Mouse (Mus musculus) stomach, embryonic 16.5 days (tissue): ENCODE results near the gene Fignl2. TPM values are rescaled to one million over a fixed set of nuclear protein-coding genes. Genes with fewer than 3 reads are reported as not detected.

ENCODE experiments used
- ATAC-seq: fragments of 200-750 bp; cut with Nextera tagmentation; 2 replicates; pipeline ENCODE4 v1.8.0; 2017; ENCODE audit warnings: moderate number of reproducible peaks, moderate TSS enrichment; ENCODE audit not compliant: insufficient read depth, low FRiP score
- H3K27ac ChIP-seq: fragments of 300-500 bp; sonication (generic); 2 replicates; pipeline ENCODE4 v1.5.1; 2014; ENCODE audit warnings: low read length
- H3K27me3 ChIP-seq: fragments of 300-500 bp; sonication (generic); 2 replicates; pipeline ENCODE4 v1.6.1; 2014; ENCODE audit warnings: low read length, control low read depth, mixed read lengths; ENCODE audit not compliant: control insufficient read depth, insufficient read depth
- H3K36me3 ChIP-seq: fragments of 300-500 bp; sonication (generic); 2 replicates; pipeline ENCODE4 v1.6.1; 2014; ENCODE audit warnings: low read length; ENCODE audit not compliant: control insufficient read depth, insufficient read depth
- H3K4me1 ChIP-seq: fragments of 300-500 bp; sonication (generic); 2 replicates; pipeline ENCODE4 v1.6.1; 2014; ENCODE audit warnings: low read length, control low read depth, mixed read lengths; ENCODE audit not compliant: control insufficient read depth, insufficient read depth
- H3K4me2 ChIP-seq: fragments of 300-500 bp; sonication (generic); 2 replicates; pipeline ENCODE4 v1.6.1; 2014; ENCODE audit warnings: low read depth, low read length, mixed read lengths
- H3K4me3 ChIP-seq: fragments of 300-500 bp; sonication (generic); replicated peaks from 2 replicates; pipeline ENCODE4 v1.5.1; 2014; ENCODE audit warnings: mild to moderate bottlenecking, low read length
- H3K9ac ChIP-seq: fragments of 300-500 bp; sonication (generic); 2 replicates; pipeline ENCODE4 v1.6.1; 2014; ENCODE audit warnings: low read length
- H3K9me3 ChIP-seq: fragments of 300-500 bp; sonication (generic); replicated peaks from 2 replicates; pipeline ENCODE4 v1.6.1; 2016; ENCODE audit warnings: low read length, control low read depth; ENCODE audit not compliant: control insufficient read depth
- WGBS: fragments of 180-500 bp; shearing (Covaris S2); extraction: QIAGEN DNeasy Blood & Tissue Kit; methylation state at CpG from one replicate; pipeline ENCODE4 v1.1.7; 2014; 5-methylcytosine and 5-hydroxymethylcytosine counted together
- polyA plus RNA-seq: library from polyadenylated mRNA; unstranded; fragments of >200 nt; fragmentation: Nextera tagmentation; extraction: Ambion mirVana; gene quantifications from 2 replicates; pipeline ENCODE4 v1.2.1, GENCODE M21; 2015

Fignl2 gene
- 0.05 and 0.10 TPM in 2 replicates for polyA plus RNA-seq

- Histone ChIP-seq H3K36me3 (no peaks in the 10 kb centered on the region), H3K4me3 (peak within 1 kb of the TSS; percentile 74), H3K4me1 (peaks cover 38% of the 10 kb centered on the region), H3K27me3 (no peaks in the 10 kb centered on the region), H3K27ac (peak within 1 kb of the TSS; percentile 88), H3K9me3 (no peaks in the 10 kb centered on the region), H3K4me2 (peak within 1 kb of the TSS; percentile 89), H3K9ac (peak within 1 kb of the TSS; percentile 96)
- WGBS = under 1% methylated on average over 76 of the region's 96 CpGs
- ATAC-seq = peak; percentile 55
Observed at GRCm38 (mm10) chr15:101077813-101078730, at the start of gene Fignl2. Gene Fignl2, minus strand, starts transcription at chr15:101078567.

GRCm38 (mm10) chr15:101126876-101127544 lies 48.6 kb upstream of the Fignl2 start:
- 63% methylated on average over 12 of the region's 12 CpGs for WGBS
- H3K4me1 ChIP-seq = peaks cover 45% of the 10 kb centered on the region
- H3K27ac ChIP-seq = peak overlapping the region; percentile 86
- H3K36me3 ChIP-seq = no peaks in the 10 kb centered on the region
- no peaks in the 10 kb centered on the region for H3K9me3 ChIP-seq
- no peak overlapping the region for H3K9ac ChIP-seq
- H3K27me3 ChIP-seq = 0 out of 2 replicates have a peak, but pooled peaks cover 3% of the 10 kb centered on the region
- H3K4me3 ChIP-seq = no peak overlapping the region
- H3K4me2 ChIP-seq = no peak overlapping the region
- ATAC-seq = peak; percentile 79

- Histone ChIP-seq H3K4me3 (no peak overlapping the region), H3K36me3 (no peaks in the 10 kb centered on the region), H3K27ac (peak overlapping the region; percentile 86), H3K4me1 (peaks cover 33% of the 10 kb centered on the region), H3K4me2 (no peak overlapping the region), H3K9ac (no peak overlapping the region), H3K27me3 (0 out of 2 replicates have a peak, but pooled peaks cover 3% of the 10 kb centered on the region), H3K9me3 (no peaks in the 10 kb centered on the region)
- no peak for ATAC-seq
- WGBS = 74% methylated on average over 6 of the region's 6 CpGs
Observed at GRCm38 (mm10) chr15:101125561-101125960, 47.2 kb upstream of the Fignl2 start.

GRCm38 (mm10) chr15:101123202-101123601 lies 44.8 kb upstream of the Fignl2 start:
- Histone ChIP-seq H3K27me3 (no peaks in the 10 kb centered on the region), H3K9me3 (no peaks in the 10 kb centered on the region), H3K9ac (no peak overlapping the region), H3K36me3 (no peaks in the 10 kb centered on the region), H3K4me1 (peaks cover 28% of the 10 kb centered on the region), H3K4me2 (no peak overlapping the region), H3K4me3 (no peak overlapping the region), H3K27ac (peak overlapping the region; percentile 41; the same call in 1 of the 2 replicates)
- WGBS = 49% methylated on average over 4 of the region's 4 CpGs
- ATAC-seq = no peak

- no peak overlapping the region for H3K27ac ChIP-seq
- 34% methylated on average over 2 of the region's 2 CpGs for WGBS
Observed at GRCm38 (mm10) chr15:101122290-101122589, 43.9 kb upstream of the Fignl2 start.

GRCm38 (mm10) chr15:101121411-101122289 lies 43.3 kb upstream of the Fignl2 start:
- Histone ChIP-seq H3K9me3 (no peaks in the 10 kb centered on the region), H3K36me3 (no peaks in the 10 kb centered on the region), H3K4me3 (no peak overlapping the region), H3K4me2 (no peak overlapping the region), H3K27me3 (no peaks in the 10 kb centered on the region), H3K27ac (no peak overlapping the region), H3K9ac (no peak overlapping the region), H3K4me1 (peaks cover 14% of the 10 kb centered on the region)
- WGBS = 70% methylated on average over 9 of the region's 9 CpGs
- no peak for ATAC-seq

More at GRCm38 (mm10) chr15:101122290-101122589, 43.9 kb upstream of the Fignl2 start:
- H3K9me3 ChIP-seq = no peaks in the 10 kb centered on the region
- H3K4me2 ChIP-seq = no peak overlapping the region
- no peak for ATAC-seq
- no peak overlapping the region for H3K4me3 ChIP-seq
- peaks cover 19% of the 10 kb centered on the region for H3K4me1 ChIP-seq
- H3K9ac ChIP-seq = no peak overlapping the region
- no peaks in the 10 kb centered on the region for H3K27me3 ChIP-seq
- H3K36me3 ChIP-seq = no peaks in the 10 kb centered on the region

- Histone ChIP-seq H3K27ac (no peak overlapping the region), H3K4me2 (no peak overlapping the region), H3K27me3 (no peaks in the 10 kb centered on the region), H3K36me3 (no peaks in the 10 kb centered on the region), H3K9me3 (no peaks in the 10 kb centered on the region), H3K4me1 (peaks cover 10% of the 10 kb centered on the region), H3K4me3 (no peak overlapping the region), H3K9ac (0 out of 2 replicates have a peak overlapping the region, but pooled peaks have one; percentile 27)
- ATAC-seq = no peak
- 49% methylated on average over 14 of the region's 14 CpGs for whole genome bisulfite sequencing
Observed at GRCm38 (mm10) chr15:101118399-101119125, 40.2 kb upstream of the Fignl2 start.

GRCm38 (mm10) chr15:101115511-101116110 lies 37.2 kb upstream of the Fignl2 start, which contains the start of gene Ankrd33:
Gene Ankrd33, plus strand, starts transcription at chr15:101115755.
- H3K9ac ChIP-seq = no peak within 1 kb of the TSS
- H3K4me2 ChIP-seq = no peak within 1 kb of the TSS
- 69% methylated on average over 5 of the region's 5 CpGs for WGBS
- H3K4me1 ChIP-seq = peaks cover 14% of the 10 kb centered on the region
- H3K27me3 ChIP-seq = no peaks in the 10 kb centered on the region
- H3K4me3 ChIP-seq = no peak within 1 kb of the TSS
- H3K27ac ChIP-seq = no peak within 1 kb of the TSS
- H3K9me3 ChIP-seq = no peaks in the 10 kb centered on the region
- H3K36me3 ChIP-seq = no peaks in the 10 kb centered on the region
- ATAC-seq = no peak
